Mouse (Mus musculus) G1E (cell line): ENCODE measurements around the gene Selenow. TPM values are rescaled to one million over a fixed set of nuclear protein-coding genes. Genes with fewer than 3 reads are reported as not detected.

Source experiments
- ATAC-seq: 2 replicates; pipeline ENCODE4 v1.8.0; 2016; ENCODE audit warnings: mild to moderate bottlenecking; ENCODE audit not compliant: insufficient number of reproducible peaks, poor library complexity, low FRiP score, severe bottlenecking; ENCODE audit errors: extremely low read depth
- DNase-seq: peaks from one replicate; pipeline ENCODE4 v3.0.0; 2012; ENCODE audit warnings: low spot score
- H3K27me3 ChIP-seq: 2 replicates; pipeline ENCODE4 v1.6.1; 2012; ENCODE audit warnings: mild to moderate bottlenecking, low read length, inconsistent platforms; ENCODE audit not compliant: insufficient read depth
- H3K36me3 ChIP-seq: replicated peaks from 2 replicates; pipeline ENCODE3; 2012; ENCODE audit warnings: mild to moderate bottlenecking, inconsistent platforms
- H3K4me1 ChIP-seq: 2 replicates; pipeline ENCODE4 v1.6.1; 2012; ENCODE audit warnings: low read depth, low read length, inconsistent platforms, mixed read lengths; ENCODE audit not compliant: insufficient read depth
- H3K4me3 ChIP-seq: 2 replicates; pipeline ENCODE4 v1.5.1; 2012; ENCODE audit warnings: low read depth, mild to moderate bottlenecking, inconsistent platforms, low read length, moderate library complexity, mixed read lengths
- H3K9me3 ChIP-seq: replicated peaks from 2 replicates; pipeline ENCODE4 v1.6.1; 2012; ENCODE audit warnings: inconsistent platforms
- CTCF ChIP-seq: IDR thresholded peaks from 2 replicates; pipeline ENCODE4 v1.5.1; 2012; ENCODE audit warnings: low read depth, low read length, inconsistent platforms, mixed read lengths
- GATA1 ChIP-seq: IDR thresholded peaks from 2 replicates; pipeline ENCODE4 v1.6.1; 2012; ENCODE audit warnings: borderline replicate concordance, low read length, inconsistent platforms, mixed read lengths
- GATA2 ChIP-seq: IDR thresholded peaks from 2 replicates; pipeline ENCODE4 v1.6.1; 2012; ENCODE audit warnings: low read depth, low read length, inconsistent platforms, borderline replicate concordance
- POLR2AphosphoS5 ChIP-seq: IDR thresholded peaks from 2 replicates; pipeline ENCODE4 v1.6.1; 2012; ENCODE audit warnings: low read depth, low read length, inconsistent platforms; ENCODE audit not compliant: insufficient replicate concordance
- TAL1 ChIP-seq: conservative IDR thresholded peaks from 2 replicates; pipeline ENCODE4 v1.6.1; 2012; ENCODE audit warnings: low read depth, low read length, inconsistent platforms, mixed read lengths
- polyA plus RNA-seq: library from polyadenylated mRNA; stranded (reverse); fragments of >175 nt; gene quantifications from 2 replicates; pipeline ENCODE4 v1.2.3, GENCODE M21; 2012
- total RNA-seq, 2 experiments: library from RNA; stranded (forward) in 1 of 2; stranded (reverse) in 1 of 2; fragments of 200-1000 nt in 1 of 2; fragments of >200 nt in 1 of 2; fragmentation: Nextera tagmentation in 1 of 2; gene quantifications; 2 replicates each; pipeline ENCODE4 v1.2.3; 2014 to 2017

The Selenow gene
- total and polyA plus RNA-seq, 3 experiments, result 152 to 867 (median 559) TPM

- H3K27me3 ChIP-seq, result peaks cover 8% of the 10 kb centered on the region
- peaks cover 34% of the 10 kb centered on the region for H3K36me3 ChIP-seq
- TF ChIP-seq CTCF, result no peak
- no peak for TF ChIP-seq TAL1
- TF ChIP-seq POLR2AphosphoS5, result no peak
- TF ChIP-seq GATA2, result no peak
- no peak for TF ChIP-seq GATA1
- H3K4me1 ChIP-seq, result peaks cover 16% of the 10 kb centered on the region
- no peak overlapping the region for H3K4me3 ChIP-seq
- no peak for DNase-seq
- H3K9me3 ChIP-seq, result no peaks in the 10 kb centered on the region
- ATAC-seq, result no peak
Measured at GRCm38 (mm10) chr7:15933437-15934359, 11.5 kb upstream of the Selenow start.

GRCm38 (mm10) chr7:15931635-15932034 is 9.4 kb upstream of the Selenow start:
- Histone ChIP-seq H3K4me3 (no peak overlapping the region), H3K9me3 (no peaks in the 10 kb centered on the region), H3K4me1 (peaks cover 7% of the 10 kb centered on the region), H3K27me3 (peaks cover 8% of the 10 kb centered on the region), H3K36me3 (peaks cover 14% of the 10 kb centered on the region)
- no peak for TF ChIP-seq GATA1
- no peak for TF ChIP-seq TAL1
- no peak for TF ChIP-seq GATA2
- no peak for TF ChIP-seq POLR2AphosphoS5
- TF ChIP-seq CTCF, result no peak
- ATAC-seq (no peak), DNase-seq (no peak)

GRCm38 (mm10) chr7:15930543-15930942 is 8.3 kb upstream of the Selenow start:
- Histone ChIP-seq H3K36me3 (peaks cover 5% of the 10 kb centered on the region), H3K27me3 (peaks cover 12% of the 10 kb centered on the region), H3K9me3 (no peaks in the 10 kb centered on the region), H3K4me1 (peaks cover 7% of the 10 kb centered on the region), H3K4me3 (no peak overlapping the region)
- TF ChIP-seq CTCF, result no peak
- TF ChIP-seq POLR2AphosphoS5, result no peak
- no peak for TF ChIP-seq GATA1
- no peak for TF ChIP-seq TAL1
- TF ChIP-seq GATA2, result no peak
- DNase-seq (no peak), ATAC-seq (no peak)

DNA sequence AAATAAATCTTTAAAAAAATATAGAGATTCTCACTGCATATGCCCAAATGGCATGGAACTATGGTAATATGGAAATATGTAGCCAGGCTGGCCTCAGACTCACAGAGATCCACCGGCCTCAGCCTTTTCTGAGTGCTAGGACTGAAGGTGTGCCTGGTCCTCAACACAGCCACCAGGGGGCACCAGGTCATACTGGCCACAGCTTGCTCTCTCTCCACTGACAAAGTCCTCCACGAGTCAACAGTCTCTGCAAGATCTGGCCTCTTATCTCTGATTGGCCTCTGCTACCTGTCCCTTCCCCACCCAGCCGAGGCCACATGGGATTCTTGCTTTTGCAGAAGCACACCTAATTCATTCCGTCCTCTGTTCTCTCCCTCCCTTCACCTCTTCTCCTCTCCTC is 7.7 kb upstream of the Selenow start:
- DNase-seq, result no peak
- ATAC-seq, result peak; percentile 84
- TF ChIP-seq CTCF, result peak; percentile 71
- TF ChIP-seq POLR2AphosphoS5, result no peak

GRCm38 (mm10) chr7:15921796-15922195 is 406 bp downstream of the Selenow start:
- H3K9me3 ChIP-seq, result no peaks in the 10 kb centered on the region
- ATAC-seq, result peak; percentile 45

More for the DNA sequence above, 7.7 kb upstream of the Selenow start:
- Histone ChIP-seq H3K36me3 (peaks cover under 1% of the 10 kb centered on the region), H3K27me3 (peaks cover 12% of the 10 kb centered on the region), H3K4me3 (no peak overlapping the region), H3K4me1 (peaks cover 7% of the 10 kb centered on the region), H3K9me3 (no peaks in the 10 kb centered on the region)

DNA sequence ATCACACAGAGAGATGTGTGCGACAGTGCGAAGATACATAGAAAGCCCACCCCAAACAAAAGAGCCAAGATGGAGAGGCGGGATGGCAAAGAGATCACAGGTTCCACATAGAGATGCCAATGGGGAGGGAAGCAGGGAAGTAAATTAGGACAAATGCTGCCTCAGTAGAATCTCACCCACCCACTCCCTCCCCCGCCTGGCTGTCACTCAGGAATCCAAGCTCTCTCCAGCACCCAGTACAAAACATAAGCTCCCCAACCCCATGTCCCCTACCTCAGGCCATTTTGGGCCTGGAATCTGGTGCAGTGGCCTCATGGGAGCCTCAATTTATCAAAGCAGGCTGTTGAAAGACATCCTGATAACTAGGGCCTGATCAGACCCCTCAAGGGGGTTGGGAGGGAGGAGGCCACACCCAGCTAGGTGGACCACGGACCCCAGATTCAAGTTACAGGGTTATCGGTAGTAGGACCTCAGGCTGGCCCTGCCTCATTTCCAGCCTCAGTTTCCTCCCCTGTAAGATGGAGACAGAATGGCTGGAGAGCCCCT is 1.5 kb downstream of the Selenow start:
- peak overlapping the region; percentile 74 for H3K4me3 ChIP-seq
- no peaks in the 10 kb centered on the region for H3K9me3 ChIP-seq
- peaks cover 48% of the 10 kb centered on the region for H3K36me3 ChIP-seq
- ATAC-seq (no peak), DNase-seq (no peak)
- peaks cover 2% of the 10 kb centered on the region for H3K27me3 ChIP-seq
- no peak for TF ChIP-seq TAL1
- TF ChIP-seq GATA2, result no peak
- TF ChIP-seq GATA1, result no peak
- TF ChIP-seq CTCF, result no peak
- TF ChIP-seq POLR2AphosphoS5, result no peak
- peaks cover 55% of the 10 kb centered on the region for H3K4me1 ChIP-seq

More at GRCm38 (mm10) chr7:15921796-15922195, 406 bp downstream of the Selenow start:
- peak overlapping the region; percentile 74 for H3K4me3 ChIP-seq
- peak; percentile 54 for DNase-seq
- peaks cover 55% of the 10 kb centered on the region for H3K4me1 ChIP-seq
- peaks cover 39% of the 10 kb centered on the region for H3K36me3 ChIP-seq
- peaks cover 4% of the 10 kb centered on the region for H3K27me3 ChIP-seq
- TF ChIP-seq CTCF (no peak), GATA2 (no peak), GATA1 (no peak), TAL1 (no peak), POLR2AphosphoS5 (no peak)
